Mouse (Mus musculus): ENCODE data around the gene Rfx1. TPM values are rescaled to one million over a fixed set of nuclear protein-coding genes. Genes with fewer than 3 reads are reported as not detected.

Gene Rfx1
- polyA plus RNA-seq, 1 experiment from 2014 or later: 10.1 TPM

- no peaks in the 10 kb centered on the region for H3K36me3 ChIP-seq
- no peaks in the 10 kb centered on the region for H3K9me3 ChIP-seq
- no peak for ATAC-seq (ENCODE audit: insufficient number of reproducible peaks, insufficient read depth, low FRiP score, low TSS enrichment, low read depth)
- 10% methylated on average over 5 of the region's 5 CpGs for WGBS
- no peak overlapping the region for H3K27ac ChIP-seq
- no peak overlapping the region for H3K9ac ChIP-seq
- no peak overlapping the region for H3K4me2 ChIP-seq
- H3K4me1 ChIP-seq: peaks cover 17% of the 10 kb centered on the region
- H3K27me3 ChIP-seq: peaks cover 61% of the 10 kb centered on the region
- no peak overlapping the region for H3K4me3 ChIP-seq
Observed at GRCm38 (mm10) chr8:84039050-84039449, 27.6 kb upstream of the Rfx1 start.

DNA sequence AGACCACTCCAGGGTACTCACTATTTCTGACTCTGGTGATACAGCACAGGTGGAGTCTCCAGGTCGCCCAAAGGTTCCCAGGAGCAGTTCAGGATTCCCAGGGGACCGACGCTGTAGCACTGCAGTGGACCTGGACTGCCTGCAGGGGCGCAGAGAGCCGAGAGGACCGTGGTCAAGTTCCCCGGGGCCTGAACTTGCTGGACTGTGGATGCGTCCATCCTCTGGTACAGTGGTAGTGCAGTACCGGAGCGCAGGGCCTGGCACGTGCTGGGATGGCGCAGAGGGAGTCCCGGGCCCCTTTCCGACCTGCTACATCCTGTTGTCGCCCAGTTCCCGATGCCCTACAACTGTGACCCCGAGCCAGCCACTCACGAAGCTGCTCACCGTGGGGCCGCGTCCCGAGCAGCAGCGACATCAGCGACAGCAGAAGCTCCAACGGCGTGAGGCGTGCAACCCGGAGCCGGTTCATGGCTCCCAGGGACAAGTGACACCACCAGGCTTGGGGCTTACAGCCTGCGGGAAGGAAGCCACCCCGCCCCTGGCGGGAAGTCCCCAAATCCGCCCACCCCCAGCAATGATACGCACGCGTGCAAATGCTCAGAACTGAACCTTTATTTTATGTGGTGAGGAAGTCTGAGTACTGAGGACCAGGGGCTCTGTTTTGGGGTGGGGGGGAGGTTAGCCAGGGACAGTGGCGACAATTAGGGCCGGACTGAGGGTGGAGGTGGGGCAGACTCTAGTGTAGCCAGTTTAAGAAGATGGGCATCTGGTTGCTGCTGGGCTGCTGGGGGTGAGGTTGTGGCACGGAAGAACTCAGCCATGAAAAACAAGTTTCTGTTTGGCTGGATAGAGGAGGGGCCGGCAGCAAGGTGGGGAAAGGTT, 24.3 kb upstream of the Rfx1 start, which contains the start of gene Il27ra:
Gene Il27ra, minus strand, starts transcription at position 524 of the 882 bp plus-strand sequence.
- Histone ChIP-seq H3K36me3 (no peaks in the 10 kb centered on the region), H3K9me3 (no peaks in the 10 kb centered on the region), H3K4me1 (peaks cover 20% of the 10 kb centered on the region), H3K9ac (peak within 1 kb of the TSS; percentile 66), H3K27ac (no peak within 1 kb of the TSS), H3K4me3 (peak within 1 kb of the TSS; percentile 42), H3K27me3 (peaks cover 75% of the 10 kb centered on the region), H3K4me2 (peak within 1 kb of the TSS; percentile 71)
- 4% methylated on average over 40 of the region's 40 CpGs for WGBS
- no peak for ATAC-seq (ENCODE audit: insufficient number of reproducible peaks, insufficient read depth, low FRiP score, low TSS enrichment, low read depth)

- 35% methylated on average over 12 of the region's 12 CpGs for WGBS
- Histone ChIP-seq H3K4me3 (peak overlapping the region; percentile 42; the same call in 1 of the 2 replicates), H3K27me3 (peaks cover 71% of the 10 kb centered on the region)
Observed at GRCm38 (mm10) chr8:84042948-84043342, 23.7 kb upstream of the Rfx1 start.

DNA sequence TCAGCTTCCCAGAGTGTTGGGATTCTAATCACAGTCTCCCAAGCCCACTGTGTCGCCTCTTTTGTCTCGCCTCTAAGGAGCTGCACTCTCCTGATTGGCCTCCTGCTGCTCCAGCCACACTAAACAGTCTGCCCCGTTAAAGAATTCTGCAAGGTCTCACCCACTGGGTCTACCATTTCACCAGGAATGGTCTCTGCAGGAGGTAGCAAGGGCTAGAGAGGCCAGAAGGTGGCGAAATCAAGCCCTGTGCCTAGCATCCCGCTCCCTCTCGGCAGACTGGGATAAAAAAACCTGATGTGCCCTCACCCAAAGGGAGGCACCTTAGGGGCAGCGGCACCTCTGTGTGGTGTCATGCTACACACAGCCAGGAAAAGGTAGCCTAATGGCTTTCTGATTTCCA, 22.5 kb upstream of the Rfx1 start:
- Histone ChIP-seq H3K4me1 (peaks cover 20% of the 10 kb centered on the region), H3K4me3 (no peak overlapping the region), H3K36me3 (no peaks in the 10 kb centered on the region), H3K27me3 (peaks cover 68% of the 10 kb centered on the region), H3K4me2 (no peak overlapping the region), H3K9me3 (no peaks in the 10 kb centered on the region), H3K9ac (no peak overlapping the region), H3K27ac (no peak overlapping the region)
- 5% methylated on average over 7 of the region's 7 CpGs for WGBS
- ATAC-seq (ENCODE audit: insufficient number of reproducible peaks, insufficient read depth, low FRiP score, low TSS enrichment, low read depth): no peak

More at GRCm38 (mm10) chr8:84042948-84043342, 23.7 kb upstream of the Rfx1 start:
- Histone ChIP-seq H3K4me1 (peaks cover 20% of the 10 kb centered on the region), H3K4me2 (peak overlapping the region; percentile 71), H3K9ac (no peak overlapping the region), H3K9me3 (no peaks in the 10 kb centered on the region), H3K27ac (no peak overlapping the region), H3K36me3 (no peaks in the 10 kb centered on the region)
- no peak for ATAC-seq (ENCODE audit: insufficient number of reproducible peaks, insufficient read depth, low FRiP score, low TSS enrichment, low read depth)

DNA sequence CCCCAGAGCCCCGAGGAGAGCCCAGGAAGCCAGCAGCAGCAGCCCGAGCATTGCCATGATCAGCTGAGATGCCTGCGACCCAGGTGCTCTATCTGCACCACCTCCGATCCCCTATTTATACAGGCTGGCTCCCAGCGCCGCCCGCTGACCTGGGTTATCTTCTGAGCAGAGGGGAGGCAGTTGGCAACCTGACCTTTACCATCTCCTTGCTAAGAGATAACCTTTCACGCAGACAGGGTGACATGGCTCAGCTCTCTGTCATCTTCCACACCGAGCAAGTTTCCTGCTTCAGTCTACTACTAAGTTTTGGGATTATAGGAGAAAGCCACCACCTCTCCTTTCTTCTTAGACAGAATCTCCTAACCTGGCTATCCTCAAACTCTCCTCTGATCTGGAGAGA, 21.7 kb upstream of the Rfx1 start, which contains the start of gene Rln3:
Gene Rln3, minus strand, starts transcription at position 101 of the 400 bp plus-strand sequence.
- no peak within 1 kb of the TSS for H3K4me3 ChIP-seq
- no peaks in the 10 kb centered on the region for H3K36me3 ChIP-seq
- no peaks in the 10 kb centered on the region for H3K9me3 ChIP-seq
- peaks cover 67% of the 10 kb centered on the region for H3K27me3 ChIP-seq
- H3K4me2 ChIP-seq: no peak within 1 kb of the TSS
- H3K4me1 ChIP-seq: peaks cover 20% of the 10 kb centered on the region
- no peak within 1 kb of the TSS for H3K27ac ChIP-seq
- no peak for ATAC-seq (ENCODE audit: insufficient number of reproducible peaks, insufficient read depth, low FRiP score, low TSS enrichment, low read depth)
- 0 out of 2 replicates have a peak within 1 kb of the TSS, but pooled peaks have one; percentile 49 for H3K9ac ChIP-seq
- WGBS: 8% methylated on average over 9 of the region's 9 CpGs

GRCm38 (mm10) chr8:84046505-84046904, 20.1 kb upstream of the Rfx1 start:
- H3K9ac ChIP-seq: no peak overlapping the region
- H3K4me2 ChIP-seq: no peak overlapping the region
- H3K36me3 ChIP-seq: no peaks in the 10 kb centered on the region
- H3K4me1 ChIP-seq: peaks cover 20% of the 10 kb centered on the region
- H3K4me3 ChIP-seq: no peak overlapping the region
- H3K27me3 ChIP-seq: peaks cover 51% of the 10 kb centered on the region
- WGBS: 82% methylated on average over 3 of the region's 3 CpGs
- no peak overlapping the region for H3K27ac ChIP-seq
- no peak for ATAC-seq (ENCODE audit: insufficient number of reproducible peaks, insufficient read depth, low FRiP score, low TSS enrichment, low read depth)
- no peaks in the 10 kb centered on the region for H3K9me3 ChIP-seq

DNA sequence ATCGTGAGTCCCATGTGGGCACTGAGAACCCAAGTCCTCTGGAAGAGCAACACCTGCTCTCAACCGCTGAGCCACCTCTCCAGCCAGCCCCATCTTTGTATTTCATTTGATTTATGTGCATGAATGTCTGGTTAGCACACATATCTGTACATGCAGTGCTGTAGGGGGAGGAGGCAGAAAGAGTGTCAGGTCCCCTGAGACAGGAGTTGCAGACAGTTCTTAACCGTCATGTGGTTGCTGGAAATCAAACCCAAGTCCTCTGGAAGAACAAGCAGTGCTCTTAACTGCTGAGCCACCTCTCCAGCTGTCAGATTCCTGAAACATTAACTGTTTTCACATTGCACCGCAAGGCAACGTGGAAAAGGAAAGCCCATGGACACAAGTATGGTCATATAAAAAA, 18.5 kb upstream of the Rfx1 start:
- no peak overlapping the region for H3K27ac ChIP-seq
- H3K9ac ChIP-seq: no peak overlapping the region
- H3K36me3 ChIP-seq: no peaks in the 10 kb centered on the region
- H3K9me3 ChIP-seq: no peaks in the 10 kb centered on the region
- peaks cover 34% of the 10 kb centered on the region for H3K27me3 ChIP-seq
- no peak overlapping the region for H3K4me2 ChIP-seq
- WGBS: 71% methylated on average over 5 of the region's 5 CpGs
- no peak overlapping the region for H3K4me3 ChIP-seq
- peaks cover 7% of the 10 kb centered on the region; the same call in 1 of the 2 replicates for H3K4me1 ChIP-seq
- no peak for ATAC-seq (ENCODE audit: insufficient number of reproducible peaks, insufficient read depth, low FRiP score, low TSS enrichment, low read depth)

- Histone ChIP-seq H3K27me3 (no peaks in the 10 kb centered on the region; the same call in 1 of the 2 replicates), H3K27ac (no peak overlapping the region), H3K9ac (no peak overlapping the region), H3K4me3 (no peak overlapping the region), H3K36me3 (no peaks in the 10 kb centered on the region), H3K4me2 (no peak overlapping the region), H3K4me1 (no peaks in the 10 kb centered on the region), H3K9me3 (no peaks in the 10 kb centered on the region)
- WGBS: 77% methylated on average over 3 of the region's 3 CpGs
- no peak for ATAC-seq (ENCODE audit: insufficient number of reproducible peaks, insufficient read depth, low FRiP score, low TSS enrichment, low read depth)
Observed at GRCm38 (mm10) chr8:84052746-84053145, 13.9 kb upstream of the Rfx1 start.

DNA sequence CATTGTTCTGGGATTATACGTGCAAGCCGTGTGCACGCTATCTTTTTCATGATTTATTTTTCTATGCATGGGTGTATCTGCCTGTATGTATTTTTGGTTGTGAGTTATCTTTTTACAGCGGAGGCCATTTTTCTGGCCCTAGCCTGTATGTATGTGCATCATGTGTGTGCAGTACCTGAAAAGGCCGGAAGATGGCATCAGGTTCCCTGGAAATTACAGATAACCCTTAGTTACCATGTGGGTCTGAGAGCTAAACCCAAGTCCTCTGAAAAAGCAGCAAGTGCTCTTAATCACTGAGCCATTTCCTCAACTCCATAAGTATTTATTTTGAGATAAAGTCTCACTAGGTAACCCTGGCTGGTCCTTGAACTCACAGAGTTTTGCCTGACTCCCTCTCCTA, 13.4 kb upstream of the Rfx1 start:
- ATAC-seq (ENCODE audit: insufficient number of reproducible peaks, insufficient read depth, low FRiP score, low TSS enrichment, low read depth): no peak
- H3K9me3 ChIP-seq: no peaks in the 10 kb centered on the region
- no peak overlapping the region for H3K4me2 ChIP-seq
- H3K36me3 ChIP-seq: no peaks in the 10 kb centered on the region
- H3K27ac ChIP-seq: no peak overlapping the region
- H3K9ac ChIP-seq: no peak overlapping the region
- H3K4me1 ChIP-seq: no peaks in the 10 kb centered on the region
- no peak overlapping the region for H3K4me3 ChIP-seq
- H3K27me3 ChIP-seq: no peaks in the 10 kb centered on the region; the same call in 1 of the 2 replicates
- 95% methylated on average over 5 of the region's 5 CpGs for WGBS

DNA sequence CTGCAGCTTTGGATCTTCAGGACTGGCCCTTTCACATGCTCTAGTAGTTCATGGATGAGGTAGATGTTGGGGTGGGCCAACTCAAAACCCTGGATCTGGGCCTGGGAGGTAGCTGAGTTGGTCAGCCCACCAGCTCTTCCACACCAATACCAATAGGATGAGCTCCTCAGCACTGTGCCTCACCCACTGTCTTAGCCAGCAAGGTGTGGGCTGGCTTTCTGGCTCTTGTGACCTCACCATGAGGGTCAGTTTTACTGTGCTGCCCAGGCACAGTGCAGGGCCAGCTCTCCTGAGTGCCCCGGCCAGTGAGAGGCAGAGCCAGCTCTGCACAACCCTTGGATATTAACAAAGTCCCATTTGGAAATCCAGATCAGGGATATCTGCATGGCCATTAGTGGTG, 8.8 kb upstream of the Rfx1 start:
- no peak for ATAC-seq (ENCODE audit: insufficient number of reproducible peaks, insufficient read depth, low FRiP score, low TSS enrichment, low read depth)

GRCm38 (mm10) chr8:84059226-84059625, 7.4 kb upstream of the Rfx1 start:
- Histone ChIP-seq H3K9me3 (no peaks in the 10 kb centered on the region), H3K4me2 (no peak overlapping the region), H3K4me1 (no peaks in the 10 kb centered on the region), H3K27ac (no peak overlapping the region), H3K4me3 (no peak overlapping the region), H3K27me3 (no peaks in the 10 kb centered on the region), H3K9ac (no peak overlapping the region), H3K36me3 (no peaks in the 10 kb centered on the region)
- WGBS: 88% methylated on average over 2 of the region's 2 CpGs
- no peak for ATAC-seq (ENCODE audit: insufficient number of reproducible peaks, insufficient read depth, low FRiP score, low TSS enrichment, low read depth)

More for the DNA sequence above, 8.8 kb upstream of the Rfx1 start:
- WGBS: 80% methylated on average over 1 of the region's 1 CpGs
- Histone ChIP-seq H3K9me3 (no peaks in the 10 kb centered on the region), H3K36me3 (no peaks in the 10 kb centered on the region), H3K4me2 (no peak overlapping the region), H3K4me1 (no peaks in the 10 kb centered on the region), H3K9ac (no peak overlapping the region), H3K27me3 (no peaks in the 10 kb centered on the region), H3K27ac (no peak overlapping the region), H3K4me3 (no peak overlapping the region)

GRCm38 (mm10) chr8:84060245-84060644, 6.4 kb upstream of the Rfx1 start:
- no peaks in the 10 kb centered on the region for H3K9me3 ChIP-seq
- H3K27ac ChIP-seq: no peak overlapping the region
- no peaks in the 10 kb centered on the region for H3K27me3 ChIP-seq
- WGBS: 85% methylated on average over 2 of the region's 2 CpGs
- H3K4me2 ChIP-seq: no peak overlapping the region
- no peak overlapping the region for H3K4me3 ChIP-seq
- no peak for ATAC-seq (ENCODE audit: insufficient number of reproducible peaks, insufficient read depth, low FRiP score, low TSS enrichment, low read depth)
- H3K4me1 ChIP-seq: no peaks in the 10 kb centered on the region
- H3K36me3 ChIP-seq: no peaks in the 10 kb centered on the region
- no peak overlapping the region for H3K9ac ChIP-seq

Data from embryonic facial prominence, embryonic 13.5 days (tissue).